Mouse (Mus musculus): ENCODE data around the gene Sfn. TPM values are rescaled to one million over a fixed set of nuclear protein-coding genes. Genes with fewer than 3 reads are reported as not detected.
A peak's percentile ranks its signal among the peaks of the same experiment; 100 is the strongest.

The Sfn gene
- total RNA-seq, 2 experiments from 2014 or later = 1.2 to 1.4 TPM

DNA sequence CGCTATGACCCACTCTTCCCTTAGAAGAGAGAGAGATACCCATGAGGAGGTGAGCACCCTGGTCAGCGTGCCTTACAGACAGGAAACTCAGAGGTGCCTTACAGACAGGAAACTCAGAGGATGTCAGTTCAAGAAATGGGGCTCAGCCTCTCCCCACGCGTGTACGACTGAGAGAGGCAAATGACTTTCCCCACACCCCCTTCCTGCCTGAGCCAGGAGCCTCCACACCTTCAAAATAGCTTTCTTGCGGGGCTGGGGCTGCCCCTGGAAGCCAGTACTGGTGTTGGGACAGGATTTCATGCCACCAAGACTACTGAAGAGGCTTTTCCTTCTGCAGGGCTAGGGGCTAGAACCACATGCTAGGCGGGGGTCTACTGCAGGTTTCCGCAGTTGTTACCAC is 18.7 kb upstream of the Sfn start:
- DNase-seq = no peak

DNA sequence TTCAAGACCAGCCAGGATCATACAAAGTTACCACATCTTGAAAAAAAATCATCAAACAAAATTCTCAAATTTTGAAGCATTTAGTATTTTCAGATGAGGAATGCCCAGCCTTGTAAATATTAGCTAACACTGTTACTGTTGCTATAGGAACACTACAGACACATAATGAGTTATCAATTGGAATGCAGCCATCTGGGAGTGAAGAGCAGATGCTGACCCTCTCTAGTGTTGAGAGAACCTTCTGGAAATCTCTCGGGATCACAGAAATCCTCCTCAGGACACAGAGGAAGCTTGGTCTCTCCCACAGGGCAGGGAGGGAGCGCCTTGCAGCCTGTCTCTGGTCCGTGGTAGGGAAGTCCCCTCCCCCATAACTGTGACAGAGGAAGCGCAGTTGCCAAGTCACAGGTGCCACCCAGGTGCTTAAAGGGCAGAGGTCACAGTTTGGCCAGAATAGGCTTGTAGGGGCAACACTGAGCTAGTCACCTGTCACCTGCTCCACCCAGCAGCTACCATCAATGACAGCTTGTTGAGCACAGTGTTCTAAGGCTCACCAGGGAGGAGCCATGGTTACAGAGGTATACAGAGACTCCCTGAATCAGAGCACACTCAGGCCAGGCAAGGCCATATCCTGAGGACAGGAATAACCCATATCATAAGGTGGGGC is 17.6 kb upstream of the Sfn start:
- DNase-seq = no peak

DNA sequence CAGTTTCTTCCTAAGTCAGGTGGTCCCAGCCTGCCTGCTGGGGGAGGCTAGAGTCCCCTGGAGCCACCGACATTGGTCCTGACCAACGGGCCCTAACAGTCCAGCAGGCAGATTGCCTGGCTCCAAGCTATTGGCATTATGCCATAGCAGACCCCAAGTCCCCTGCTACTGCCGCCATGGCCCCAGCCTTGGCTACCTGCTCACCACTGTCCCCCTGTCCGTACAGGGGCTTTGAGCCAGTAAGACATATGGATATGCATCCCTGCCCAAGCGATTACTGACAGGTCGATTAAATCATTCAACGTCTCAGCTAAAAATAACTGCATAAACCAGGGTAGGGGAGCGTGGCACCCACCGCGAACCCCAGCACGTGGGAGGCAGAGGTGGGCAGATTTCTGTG is 16.0 kb upstream of the Sfn start:
- DNase-seq = no peak

- DNase-seq = peak in 1 of 2 experiments; percentile 44
Measured at GRCm38 (mm10) chr4:133615416-133615815, 13.4 kb upstream of the Sfn start.

DNA sequence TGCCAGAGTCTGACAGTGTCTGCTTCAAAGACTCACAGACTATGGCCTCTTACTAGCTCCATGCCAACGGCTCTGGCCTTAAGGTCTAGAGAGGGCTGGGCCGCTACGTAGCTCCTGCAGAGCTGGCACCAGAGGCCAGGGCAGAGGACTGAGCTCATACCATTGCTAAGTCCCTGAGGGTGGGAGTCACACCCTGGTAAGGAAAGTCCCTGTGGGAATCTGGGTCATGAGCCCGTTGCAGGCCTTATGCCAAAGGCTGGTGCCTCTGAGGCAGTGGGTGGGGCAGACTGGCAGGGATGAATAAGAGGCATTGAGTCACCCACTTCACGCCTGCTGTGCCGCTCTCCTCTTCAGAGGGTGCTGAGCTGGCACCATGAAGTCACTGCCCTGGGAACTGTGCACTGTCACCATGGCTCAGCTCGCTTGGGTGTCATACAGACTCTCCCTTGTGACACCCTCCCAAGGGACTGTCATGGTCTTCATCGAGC is 12.3 kb upstream of the Sfn start:
- DNase-seq = peak; percentile 81 to 91

DNA sequence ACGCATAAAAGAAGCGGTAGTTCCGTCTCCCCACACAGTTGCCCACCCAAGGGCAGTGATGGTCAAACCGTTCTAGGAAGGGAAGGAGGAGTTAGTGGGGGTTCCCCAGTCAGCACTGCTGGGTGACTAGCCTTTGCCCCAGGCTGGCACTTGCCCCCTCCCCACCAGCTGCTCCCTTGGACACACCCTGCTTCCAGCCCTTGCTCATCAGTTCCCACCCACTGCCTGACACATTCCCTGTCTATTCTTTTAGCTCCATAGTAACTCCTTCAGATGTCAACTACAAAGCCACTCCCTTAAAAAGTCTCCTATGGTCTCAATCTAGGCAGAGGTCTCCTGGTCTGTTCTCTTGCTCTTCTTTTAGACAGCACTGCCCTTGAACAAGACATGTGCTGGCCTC is 11.9 kb upstream of the Sfn start:
- no peak for DNase-seq

DNA sequence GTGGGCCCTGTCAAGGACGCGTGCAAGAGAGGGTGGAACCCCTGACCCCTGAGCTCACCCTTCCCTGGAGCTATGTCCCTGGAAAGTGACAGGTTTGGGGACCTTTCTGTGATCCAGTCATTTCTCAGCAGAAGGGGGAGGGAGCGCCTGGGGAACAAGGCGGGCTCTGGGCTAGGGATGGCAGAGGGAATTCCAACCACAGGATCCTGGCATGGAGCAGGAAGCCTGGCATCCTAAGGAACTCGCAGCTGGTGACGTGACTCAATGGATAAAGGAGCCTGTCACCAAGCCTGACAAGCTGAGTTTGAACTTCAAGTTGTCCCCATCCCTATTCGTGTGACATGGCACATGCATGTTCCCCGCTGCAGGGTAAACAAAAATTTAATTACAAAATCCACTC is 11.1 kb upstream of the Sfn start:
- no peak for DNase-seq

DNA sequence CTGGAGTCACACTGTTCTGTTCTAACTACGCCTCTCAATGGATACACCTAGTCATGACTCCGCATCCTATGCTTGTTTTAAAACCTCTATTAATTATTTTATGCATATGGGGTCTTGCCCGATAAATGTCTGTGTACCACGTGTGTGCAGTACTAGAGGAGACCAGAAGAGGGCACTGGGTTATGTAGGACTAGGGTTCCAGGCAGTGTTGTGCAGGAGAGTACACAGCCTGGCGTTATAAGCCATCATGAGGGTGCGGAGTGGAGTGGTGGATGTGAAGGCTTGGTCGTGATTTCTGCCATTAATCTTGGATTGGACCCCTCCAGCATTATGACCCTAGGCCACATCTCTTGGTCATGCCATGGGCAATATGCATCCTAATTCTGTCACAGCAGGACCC is 10.4 kb upstream of the Sfn start:
- DNase-seq = no peak

- no peak for DNase-seq
Measured at GRCm38 (mm10) chr4:133611815-133612214, 9.8 kb upstream of the Sfn start.

- peak; percentile 89 to 93 for DNase-seq
Measured at GRCm38 (mm10) chr4:133609719-133610118, 7.8 kb upstream of the Sfn start.

DNA sequence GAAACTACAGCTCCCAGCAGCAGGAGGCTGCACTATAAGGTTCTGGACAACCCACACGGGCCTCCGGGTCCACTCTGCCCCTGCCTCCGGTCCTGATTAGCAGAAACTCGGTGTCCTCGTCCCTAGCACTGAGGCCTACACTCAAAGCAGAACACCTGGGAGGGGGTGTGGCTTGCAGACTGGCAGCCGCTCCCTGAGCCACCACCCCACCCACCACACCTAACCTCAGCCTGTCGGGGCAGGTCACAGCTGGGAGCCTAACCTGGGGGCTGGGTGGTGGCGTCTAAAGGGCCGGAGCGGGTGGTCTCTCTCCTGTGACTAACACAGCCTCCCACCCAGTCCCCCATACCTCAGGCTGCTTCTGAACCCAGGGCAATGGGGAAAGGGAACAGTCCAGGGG is 5.3 kb upstream of the Sfn start:
- DNase-seq = no peak

GRCm38 (mm10) chr4:133605330-133605729 is 3.4 kb upstream of the Sfn start:
- DNase-seq = no peak

DNA sequence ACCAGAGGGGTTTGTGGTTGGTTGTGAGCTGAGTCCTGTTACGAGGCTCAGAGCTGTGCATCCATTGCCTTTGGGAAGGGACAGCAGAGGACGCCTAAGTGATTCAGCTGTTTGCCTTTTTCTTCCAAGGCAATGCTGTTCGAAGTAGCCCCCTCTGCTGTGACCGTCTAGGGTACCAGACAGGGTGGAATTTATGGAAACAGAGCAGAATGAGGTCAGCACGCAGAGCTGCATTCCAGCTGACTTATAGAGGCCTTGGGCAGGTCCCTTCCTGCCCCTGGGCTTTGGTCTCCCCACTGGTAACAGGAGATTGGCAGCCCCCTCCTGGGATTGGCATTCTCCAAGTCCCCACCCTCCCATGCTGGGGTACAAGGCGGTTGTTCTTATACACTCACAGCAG is 2.9 kb upstream of the Sfn start:
- DNase-seq = no peak

- no peak for DNase-seq
Measured at GRCm38 (mm10) chr4:133604175-133604574, 2.2 kb upstream of the Sfn start.

DNA sequence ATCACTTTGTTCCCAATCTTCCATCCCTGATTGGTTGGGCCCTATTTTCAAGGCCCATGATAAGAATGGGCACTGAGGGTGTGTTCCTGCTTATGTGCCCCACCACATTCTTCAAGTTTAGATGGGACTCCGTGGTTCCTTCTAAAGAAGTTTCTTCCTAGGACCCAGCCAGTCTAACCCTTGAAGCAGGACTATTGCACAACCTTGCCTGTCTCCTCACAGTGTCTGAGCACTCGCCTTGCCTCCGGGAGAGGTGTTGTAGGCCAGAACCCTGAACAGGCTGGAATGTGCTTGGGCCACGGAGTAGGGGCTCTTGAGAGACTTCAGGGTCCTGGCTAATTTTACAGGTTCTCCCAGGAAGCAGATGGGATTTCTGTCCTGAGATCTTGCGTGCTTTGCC is 1.1 kb upstream of the Sfn start:
- no peak for DNase-seq

DNA sequence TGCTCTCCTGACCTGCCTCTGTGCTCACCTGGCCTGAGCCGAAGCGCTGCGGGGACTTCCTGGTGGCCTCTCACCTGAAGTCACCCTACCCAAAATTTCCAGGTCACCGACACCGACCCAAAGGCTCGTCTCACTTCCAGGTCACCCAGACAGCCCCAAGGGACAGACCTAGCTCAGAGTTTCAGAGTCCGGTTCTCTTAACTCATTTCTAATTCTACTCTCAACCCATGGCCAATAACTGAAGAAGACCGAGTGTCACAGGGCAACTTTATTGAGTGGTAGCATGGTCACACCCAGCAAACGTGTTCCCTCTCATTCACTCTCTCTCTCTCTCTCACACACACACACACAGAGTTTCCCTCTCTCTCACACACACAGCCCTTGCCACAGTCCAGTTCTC is 1.7 kb downstream of the Sfn start:
- no peak for DNase-seq

DNA sequence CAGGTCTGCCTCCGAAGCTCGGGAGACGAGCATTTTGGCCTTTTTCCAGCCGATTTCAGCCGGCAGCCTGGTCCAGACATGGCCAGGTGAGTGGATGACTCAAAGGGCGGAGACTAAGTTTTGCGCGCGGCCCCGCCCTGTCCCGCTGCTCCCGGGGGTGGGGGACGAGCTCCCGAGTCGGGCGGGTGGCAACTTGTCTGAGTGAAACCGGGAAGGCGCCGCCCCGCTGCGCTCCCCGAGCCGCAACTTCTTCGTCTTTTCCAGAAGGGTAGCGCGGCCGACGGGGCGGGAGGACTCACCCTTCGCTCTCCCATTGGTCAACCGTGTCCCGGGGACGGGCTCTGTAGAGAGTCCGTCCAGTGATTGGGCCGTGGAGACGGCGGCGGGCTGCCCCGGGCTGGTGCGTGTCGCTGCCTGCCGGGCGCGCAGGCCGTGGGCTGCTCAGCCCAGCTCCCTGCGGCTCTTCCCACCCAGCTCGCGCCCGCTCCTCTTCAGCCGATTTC is 2.3 kb downstream of the Sfn start:
- DNase-seq = peak; percentile 96 to 97

DNA sequence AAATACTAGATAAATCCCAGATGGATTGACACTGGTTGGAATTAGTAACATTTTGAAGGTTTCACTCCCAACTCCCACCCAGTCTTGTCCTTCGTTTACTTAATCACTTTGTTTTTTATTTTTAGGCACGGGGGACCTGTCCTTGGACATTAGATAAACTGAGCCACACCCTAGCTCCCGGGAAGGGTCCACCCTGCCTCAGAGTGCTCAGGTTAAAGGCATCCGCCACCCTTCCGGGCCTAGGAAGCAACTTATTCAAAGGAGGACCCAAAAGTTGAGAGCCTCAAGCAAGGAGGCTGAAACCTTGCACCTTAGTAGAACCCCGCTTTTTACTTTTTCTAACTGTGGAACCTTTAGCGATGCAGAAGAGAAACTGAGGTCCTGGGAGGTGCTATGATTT is 2.9 kb downstream of the Sfn start:
- no peak for DNase-seq

GRCm38 (mm10) chr4:133598616-133599015 is 3.4 kb downstream of the Sfn start:
- no peak for DNase-seq

DNA sequence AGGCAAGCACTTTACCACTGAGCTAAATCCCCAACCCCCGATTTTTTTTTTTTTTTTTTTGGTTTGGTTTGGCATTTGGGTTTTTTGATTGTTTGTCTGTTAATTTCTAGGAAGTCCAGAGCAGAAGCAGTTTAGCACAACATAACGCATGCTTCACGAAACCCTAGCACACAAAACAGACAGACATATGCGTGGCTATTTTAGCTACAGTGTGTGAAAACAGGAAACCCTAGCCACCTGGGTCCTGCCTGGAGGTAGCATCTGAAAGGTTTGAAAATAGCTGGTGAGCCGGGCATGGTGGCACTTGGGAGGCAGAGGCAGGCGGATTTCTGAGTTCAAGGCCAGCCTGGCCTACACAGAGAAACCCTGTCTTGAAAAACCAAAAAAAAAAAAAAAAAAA is 5.9 kb downstream of the Sfn start:
- no peak for DNase-seq

- no peak for DNase-seq
Measured at GRCm38 (mm10) chr4:133595538-133595937, 6.4 kb downstream of the Sfn start.

GRCm38 (mm10) chr4:133592570-133592969 is 9.4 kb downstream of the Sfn start:
- DNase-seq = peak; percentile 58 to 74

DNA sequence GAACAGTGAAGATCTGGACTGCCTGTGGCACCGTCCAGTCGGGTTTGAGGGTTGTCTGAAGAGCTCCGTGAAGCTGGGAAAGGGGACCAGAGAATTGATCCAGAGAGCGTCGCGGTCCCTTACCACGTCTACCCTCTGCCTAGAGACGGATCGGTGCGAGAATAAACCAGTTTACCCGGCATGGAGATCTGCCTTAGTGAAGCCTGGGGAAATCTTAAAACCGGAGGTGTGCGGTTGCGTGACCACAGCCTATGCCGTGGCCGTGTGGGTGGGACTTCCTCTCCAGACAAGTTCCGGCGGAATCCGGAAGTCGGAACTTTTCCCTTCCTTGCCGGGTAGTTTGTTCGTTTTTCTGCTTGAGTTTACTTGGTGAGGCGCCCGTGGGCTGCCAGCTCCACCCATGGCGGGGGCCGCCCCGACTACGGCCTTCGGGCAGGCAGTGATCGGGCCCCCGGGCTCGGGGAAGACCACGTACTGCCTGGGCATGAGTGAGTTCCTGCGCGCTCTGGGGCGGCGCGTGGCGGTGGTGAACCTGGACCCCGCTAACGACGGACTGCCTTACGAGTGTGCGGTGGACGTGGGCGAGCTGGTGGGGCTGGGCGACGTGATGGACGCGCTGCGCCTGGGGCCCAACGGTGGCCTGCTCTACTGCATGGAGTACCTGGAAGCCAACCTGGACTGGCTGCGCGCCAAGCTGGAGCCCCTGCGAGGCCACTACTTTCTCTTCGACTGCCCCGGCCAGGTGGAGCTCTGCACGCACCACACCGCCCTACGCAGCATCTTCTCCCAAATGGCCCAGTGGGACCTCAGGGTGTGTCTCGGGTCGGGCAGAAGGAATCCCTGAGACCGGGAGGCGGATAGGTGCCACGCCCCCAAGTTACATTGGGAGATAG is 17.7 kb downstream of the Sfn start, which contains the start of gene Gpn2:
Gene Gpn2, plus strand, starts transcription at position 304 of the 893 bp plus-strand sequence.
- DNase-seq = peak; percentile 88 to 91

All from adrenal gland, postnatal 36 days (tissue).